17 mouse cellular contexts compared by ENCODE assay signal in the genomic region with DNA sequence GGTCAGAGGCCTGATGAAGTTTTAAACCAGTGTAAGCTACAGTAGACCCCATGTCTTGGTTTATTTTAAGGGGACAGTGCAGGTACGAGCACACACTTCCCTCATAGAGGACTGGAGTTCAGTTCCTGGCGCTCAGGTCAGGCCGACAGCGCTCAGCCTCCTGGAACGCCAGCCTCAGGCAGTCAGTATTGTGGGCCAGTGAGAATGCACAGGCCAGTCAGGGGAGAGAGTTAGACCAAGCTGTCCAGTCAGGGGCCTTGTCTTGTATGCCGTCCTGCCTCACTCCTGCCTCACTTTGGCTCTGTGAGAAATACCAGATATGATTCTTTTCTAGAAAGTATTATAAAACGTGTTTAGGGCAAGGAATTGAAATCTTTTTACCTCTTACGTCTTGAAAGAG. TPM values are rescaled to one million over a fixed set of nuclear protein-coding genes. Genes with fewer than 3 reads are reported as not detected.
DNase-seq lines count a peak whose midpoint lies in the region; ATAC-seq lines count a peak whose summit lies in the region.
"Had no signal": no experiment of that assay in that cellular context is flagged by ENCODE, and none has a peak within 500 bp of the region (broad histone marks: within the 10 kb centered on the region; RNA-seq: fewer than 3 reads in every experiment).

No protein-coding gene starts in this region.

- no peak overlapping the region for H3K4me2 ChIP-seq in heart, embryonic 12.5 days
- no peak overlapping the region for H3K4me2 ChIP-seq in midbrain, embryonic 13.5 days (replicated peaks)
- H3K4me2 ChIP-seq in limb, embryonic 13.5 days (replicated peaks), result no peak overlapping the region
- H3K4me2 ChIP-seq in forebrain, embryonic 13.5 days, result no peak overlapping the region
- H3K4me2 ChIP-seq: forebrain, embryonic 15.5 days; midbrain, embryonic 11.5 days had no signal

- intact Hi-C loops in heart, postnatal 10 days (cut with DNase I), result no loop called here

- no peaks in the 10 kb centered on the region for H3K27me3 ChIP-seq in heart, embryonic 12.5 days (replicated peaks)
- no peaks in the 10 kb centered on the region for H3K27me3 ChIP-seq in midbrain, embryonic 10.5 days (ENCODE audit: low read depth, poor library complexity, severe bottlenecking)
- H3K27me3 ChIP-seq in midbrain, embryonic 13.5 days, result no peaks in the 10 kb centered on the region
- H3K27me3 ChIP-seq in limb, embryonic 13.5 days, result no peaks in the 10 kb centered on the region
- no peaks in the 10 kb centered on the region for H3K27me3 ChIP-seq in forebrain, embryonic 13.5 days
- H3K27me3 ChIP-seq: forebrain, embryonic 15.5 days had no signal

- no peaks in the 10 kb centered on the region for H3K36me3 ChIP-seq in heart, embryonic 12.5 days
- H3K36me3 ChIP-seq in midbrain, embryonic 10.5 days, result no peaks in the 10 kb centered on the region
- H3K36me3 ChIP-seq in midbrain, embryonic 13.5 days, result no peaks in the 10 kb centered on the region
- H3K36me3 ChIP-seq in limb, embryonic 13.5 days, result no peaks in the 10 kb centered on the region
- H3K36me3 ChIP-seq in forebrain, embryonic 13.5 days (ENCODE audit: poor library complexity, severe bottlenecking), result no peaks in the 10 kb centered on the region
- H3K36me3 ChIP-seq: forebrain, embryonic 15.5 days had no signal

- peak overlapping the region; percentile 94 for H3K27ac ChIP-seq in heart, embryonic 12.5 days (ENCODE audit: poor library complexity, severe bottlenecking)
- peak overlapping the region; percentile 55 for H3K27ac ChIP-seq in midbrain, embryonic 10.5 days (replicated peaks)
- no peak overlapping the region for H3K27ac ChIP-seq in midbrain, embryonic 13.5 days
- H3K27ac ChIP-seq in limb, embryonic 13.5 days, result peak overlapping the region; percentile 39; the same call in 1 of the 2 replicates
- no peak overlapping the region for H3K27ac ChIP-seq in forebrain, embryonic 13.5 days
- H3K27ac ChIP-seq: forebrain, embryonic 15.5 days had no signal

- DNase-seq in heart, postnatal 10 days, result no peak
- DNase-seq in midbrain, embryonic 10.5 days (ENCODE audit: low spot score), result no peak
- no peak for DNase-seq in ovary, postnatal 14 days (ENCODE audit: low spot score)
- DNase-seq in Muller cell, postnatal 12 days (ENCODE audit: inconsistent ontology term), result no peak
- DNase-seq: B cell, adult 2 months; cerebellum, adult 18-20 months; gastrocnemius, postnatal 10 days; kidney, adult 18-20 months; retina, postnatal 1 day; spleen, adult 18-20 months had no signal

- WGBS in heart, embryonic 12.5 days, result 50% methylated on average over 8 of the region's 8 CpGs
- 59% methylated on average over 8 of the region's 8 CpGs for WGBS in midbrain, embryonic 10.5 days
- WGBS in midbrain, embryonic 13.5 days, result 57% methylated on average over 8 of the region's 8 CpGs
- WGBS in limb, embryonic 13.5 days, result 46% methylated on average over 8 of the region's 8 CpGs
- 62% methylated on average over 8 of the region's 8 CpGs for WGBS in forebrain, embryonic 13.5 days

- ATAC-seq in heart, embryonic 12.5 days (ENCODE audit: insufficient number of reproducible peaks, low FRiP score), result peak; percentile 44; the same call in 1 of the 2 replicates
- no peak for ATAC-seq in midbrain, embryonic 13.5 days
- ATAC-seq in limb, embryonic 13.5 days (ENCODE audit: low FRiP score, low read depth), result no peak
- no peak for ATAC-seq in forebrain, embryonic 13.5 days
- ATAC-seq: activated CD4-positive, CD25-positive, alpha-beta regulatory T cell, adult 4 months; forebrain, embryonic 15.5 days had no signal

- H3K9me3 ChIP-seq in heart, embryonic 12.5 days (replicated peaks), result no peaks in the 10 kb centered on the region
- peaks cover 8% of the 10 kb centered on the region; the same call in 1 of the 2 replicates for H3K9me3 ChIP-seq in midbrain, embryonic 10.5 days (replicated peaks)
- H3K9me3 ChIP-seq in midbrain, embryonic 13.5 days, result peaks cover 3% of the 10 kb centered on the region; the same call in 1 of the 2 replicates
- peaks cover 4% of the 10 kb centered on the region; the same call in 1 of the 2 replicates for H3K9me3 ChIP-seq in limb, embryonic 13.5 days
- no peaks in the 10 kb centered on the region; the same call in 1 of the 2 replicates for H3K9me3 ChIP-seq in forebrain, embryonic 13.5 days (replicated peaks)
- H3K9me3 ChIP-seq: forebrain, embryonic 15.5 days had no signal

- H3K9ac ChIP-seq in heart, embryonic 12.5 days, result no peak overlapping the region
- no peak overlapping the region for H3K9ac ChIP-seq in midbrain, embryonic 13.5 days (replicated peaks)
- H3K9ac ChIP-seq in limb, embryonic 13.5 days, result no peak overlapping the region
- no peak overlapping the region for H3K9ac ChIP-seq in forebrain, embryonic 13.5 days
- H3K9ac ChIP-seq: forebrain, embryonic 15.5 days had no signal

- no peak overlapping the region for H3K4me3 ChIP-seq in heart, embryonic 12.5 days
- no peak overlapping the region for H3K4me3 ChIP-seq in midbrain, embryonic 10.5 days
- no peak overlapping the region for H3K4me3 ChIP-seq in midbrain, embryonic 13.5 days (replicated peaks)
- H3K4me3 ChIP-seq in limb, embryonic 13.5 days, result no peak overlapping the region
- no peak overlapping the region for H3K4me3 ChIP-seq in forebrain, embryonic 13.5 days
- H3K4me3 ChIP-seq: forebrain, embryonic 15.5 days had no signal

- peaks cover 69% of the 10 kb centered on the region for H3K4me1 ChIP-seq in heart, embryonic 12.5 days (replicated peaks)
- H3K4me1 ChIP-seq in midbrain, embryonic 10.5 days, result peaks cover 57% of the 10 kb centered on the region
- H3K4me1 ChIP-seq in midbrain, embryonic 13.5 days (replicated peaks), result peaks cover 19% of the 10 kb centered on the region
- peaks cover 27% of the 10 kb centered on the region for H3K4me1 ChIP-seq in limb, embryonic 13.5 days
- peaks cover 18% of the 10 kb centered on the region for H3K4me1 ChIP-seq in forebrain, embryonic 13.5 days

RNA-seq across cellular contexts. Expression of a gene that starts 42.5 kb away (rescaled TPM):
- polyA plus RNA-seq in heart, embryonic 12.5 days (2016; fragmentation: Nextera tagmentation; extraction: Ambion mirVana), result 25.1 and 27.0 TPM in 2 replicates
- 10 to 100 TPM; 40.6 to 51.5 TPM for total RNA-seq in heart, postnatal 10 days (2021)
- polyA plus RNA-seq in midbrain, embryonic 10.5 days (2016; fragmentation: Nextera tagmentation; extraction: Ambion mirVana), result 27.2 and 33.8 TPM in 2 replicates
- polyA plus RNA-seq in midbrain, embryonic 13.5 days (2015; fragmentation: Nextera tagmentation; extraction: Ambion mirVana), result 13.4 and 15.4 TPM in 2 replicates
- 18.9 and 22.3 TPM in 2 replicates for polyA plus RNA-seq in limb, embryonic 13.5 days (2015; fragmentation: Nextera tagmentation; extraction: Ambion mirVana)
- 21.0 and 22.0 TPM in 2 replicates for polyA plus RNA-seq in forebrain, embryonic 13.5 days (2015; fragmentation: Nextera tagmentation; extraction: Ambion mirVana)

Comparison
In these comparisons a context has a peak if more than half of its experiments do, and no peak if none do; other contexts are left out.
1. H3K27ac ChIP-seq: peak in heart, embryonic 12.5 days (single experiment), midbrain, embryonic 10.5 days (single experiment) and limb, embryonic 13.5 days (single experiment); none in midbrain, embryonic 13.5 days (single experiment) and forebrain, embryonic 13.5 days (single experiment).